Mouse (Mus musculus) yolk sac, embryonic 10.5 days (tissue): ENCODE results near the gene Oit3.
"Not testable (repeated sequence)": the region's sequence is repeated elsewhere in the genome, so short reads cannot be mapped to it uniquely, and the experiment has no call there.

Source experiments
- DNase-seq: peaks from one replicate; pipeline ENCODE4 v3.0.0-alpha.2; 2017; ENCODE audit warnings: low spot score

The Oit3 gene

GRCm38 (mm10) chr10:59429448-59430135 lies 12.0 kb downstream of the Oit3 start:
- no peak for DNase-seq

GRCm38 (mm10) chr10:59426371-59426770 lies 15.2 kb downstream of the Oit3 start:
- peak; percentile 45 for DNase-seq

- DNase-seq, result no peak
Measured at GRCm38 (mm10) chr10:59425369-59425768, 16.2 kb downstream of the Oit3 start.

- no peak for DNase-seq
Measured at GRCm38 (mm10) chr10:59424453-59424852, 17.1 kb downstream of the Oit3 start.

GRCm38 (mm10) chr10:59419516-59419915 lies 22.1 kb downstream of the Oit3 start:
- DNase-seq, result no peak

- DNase-seq, result no peak
Measured at GRCm38 (mm10) chr10:59416623-59417022, 25.0 kb downstream of the Oit3 start.

GRCm38 (mm10) chr10:59413711-59414110 lies 27.9 kb downstream of the Oit3 start:
- DNase-seq, result no peak

- DNase-seq, result no peak
Measured at GRCm38 (mm10) chr10:59410264-59410663, 31.3 kb downstream of the Oit3 start.

- no peak for DNase-seq
Measured at GRCm38 (mm10) chr10:59408499-59408898, 33.1 kb downstream of the Oit3 start.

GRCm38 (mm10) chr10:59403793-59404149 lies 37.8 kb downstream of the Oit3 start:
- peak; percentile 58 for DNase-seq

- peak; percentile 79 for DNase-seq
Measured at GRCm38 (mm10) chr10:59402899-59403792, 38.4 kb downstream of the Oit3 start, which contains the start of gene Pla2g12b. Pla2g12b (plus strand) TSS chr10:59403660.

- not testable (repeated sequence) for DNase-seq
Measured at GRCm38 (mm10) chr10:59395461-59395860, 46.1 kb downstream of the Oit3 start, which contains the start of gene Gm10273. Gm10273 (plus strand) TSS chr10:59395632.

- no peak for DNase-seq
Measured at GRCm38 (mm10) chr10:59391907-59392306, 49.7 kb downstream of the Oit3 start.

- DNase-seq, result no peak
Measured at GRCm38 (mm10) chr10:59389652-59390051, 51.9 kb downstream of the Oit3 start.

- no peak for DNase-seq
Measured at GRCm38 (mm10) chr10:59386951-59387350, 54.6 kb downstream of the Oit3 start.

- not testable (repeated sequence) for DNase-seq
Measured at GRCm38 (mm10) chr10:59381563-59381962, 60.0 kb downstream of the Oit3 start.

GRCm38 (mm10) chr10:59380411-59380821 lies 61.2 kb downstream of the Oit3 start:
- DNase-seq, result no peak

- DNase-seq, result no peak
Measured at GRCm38 (mm10) chr10:59379927-59380326, 61.7 kb downstream of the Oit3 start.

GRCm38 (mm10) chr10:59378728-59379127 lies 62.9 kb downstream of the Oit3 start:
- no peak for DNase-seq

- peak; percentile 38 for DNase-seq
Measured at GRCm38 (mm10) chr10:59377906-59378305, 63.7 kb downstream of the Oit3 start.
